Mouse (Mus musculus) gonadal fat pad, adult 2 months (tissue): ENCODE data around the gene Zfp46. TPM values are rescaled to one million over a fixed set of nuclear protein-coding genes. Genes with fewer than 3 reads are reported as not detected.

Experiments
- DNase-seq: peaks from one replicate; pipeline ENCODE4 v3.0.0-alpha.2; 2012; ENCODE audit warnings: low read depth
- polyA plus RNA-seq: library from polyadenylated mRNA; depleted of rRNA; stranded (reverse); fragments of >200 nt; gene quantifications from 2 replicates; pipeline ENCODE4 v1.2.3, GENCODE M21; 2012; rRNA removed

Gene Zfp46
- polyA plus RNA-seq, 1 experiment, result 27.6 TPM

GRCm38 (mm10) chr4:136311042-136311999 lies 26.8 kb downstream of the Zfp46 start:
- no peak for DNase-seq

DNA sequence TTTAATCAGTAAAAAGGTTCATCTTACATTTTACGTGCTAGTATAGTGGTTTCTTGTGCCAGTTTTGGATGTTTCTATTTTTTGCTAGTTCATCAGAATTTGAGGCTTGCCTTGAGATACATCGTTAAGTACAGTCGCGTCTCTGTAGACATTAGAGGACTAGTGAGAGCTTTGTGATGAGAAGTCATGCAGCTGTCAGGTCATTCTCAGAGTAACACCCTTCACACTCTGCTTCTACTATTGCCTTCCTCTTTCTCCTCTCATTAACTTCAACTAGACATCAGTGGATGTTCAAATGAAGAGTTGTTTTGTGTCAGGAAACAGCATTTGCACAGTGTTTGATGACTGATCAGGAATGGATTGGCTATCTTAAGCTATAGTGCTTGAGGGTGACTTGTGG lies 28.1 kb downstream of the Zfp46 start:
- DNase-seq, result no peak

- no peak for DNase-seq
Observed at GRCm38 (mm10) chr4:136317667-136318066, 33.2 kb downstream of the Zfp46 start.

DNA sequence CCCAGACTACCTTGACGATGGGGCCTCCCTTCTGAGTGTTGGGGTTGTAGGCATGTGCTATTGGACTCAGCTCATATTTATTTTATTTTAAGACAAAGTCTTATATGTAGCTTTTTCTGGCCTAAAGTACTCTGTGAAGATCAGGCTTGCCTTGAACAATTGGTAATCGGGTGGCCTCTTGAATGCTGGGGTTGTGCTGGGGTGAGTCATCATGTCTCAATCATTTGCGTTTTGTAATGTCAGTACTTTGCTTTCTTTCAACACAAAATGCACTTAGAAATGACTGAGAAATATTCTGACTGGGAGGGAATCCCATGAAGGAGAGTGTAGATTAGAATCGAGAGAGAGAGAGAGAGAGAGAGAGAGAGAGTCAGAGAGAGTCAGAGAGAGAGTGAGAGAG lies 35.5 kb downstream of the Zfp46 start:
- DNase-seq, result no peak

- no peak for DNase-seq
Observed at GRCm38 (mm10) chr4:136324226-136324625, 39.7 kb downstream of the Zfp46 start.

DNA sequence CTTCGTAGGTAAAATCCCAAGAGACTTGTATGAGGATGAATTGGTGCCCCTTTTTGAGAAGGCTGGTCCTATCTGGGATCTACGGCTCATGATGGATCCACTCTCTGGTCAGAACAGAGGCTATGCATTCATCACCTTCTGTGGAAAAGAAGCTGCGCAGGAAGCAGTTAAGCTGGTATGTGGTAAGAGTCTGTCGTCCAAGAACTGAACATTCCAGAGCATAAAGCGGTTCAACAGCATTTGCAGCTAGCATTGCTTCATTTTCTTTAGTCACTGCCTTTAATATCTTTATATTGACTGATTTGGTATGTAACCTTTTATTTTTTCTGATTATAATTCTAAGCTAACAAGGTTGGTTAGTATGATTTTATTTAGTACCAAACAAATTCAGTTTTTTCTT lies 42.8 kb downstream of the Zfp46 start:
- DNase-seq, result no peak

DNA sequence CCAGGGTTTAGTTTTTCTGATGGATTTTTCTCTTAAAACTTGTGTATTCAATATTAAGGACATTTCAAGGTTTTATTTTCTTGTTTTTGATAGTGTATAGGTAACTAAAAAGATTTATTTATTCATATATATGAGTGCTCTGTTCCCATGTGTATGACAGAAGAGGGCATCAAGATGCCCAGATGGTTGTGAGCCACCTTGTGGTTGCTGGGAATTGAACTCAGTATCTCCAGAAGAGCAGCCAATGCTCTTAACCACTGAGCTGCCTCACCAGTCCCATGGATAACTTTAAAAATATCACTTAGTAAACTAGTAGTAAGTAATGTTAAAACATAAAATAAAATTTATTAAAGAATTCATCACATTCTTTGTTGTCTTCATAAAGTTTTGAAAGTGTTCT lies 43.6 kb downstream of the Zfp46 start:
- DNase-seq, result no peak

DNA sequence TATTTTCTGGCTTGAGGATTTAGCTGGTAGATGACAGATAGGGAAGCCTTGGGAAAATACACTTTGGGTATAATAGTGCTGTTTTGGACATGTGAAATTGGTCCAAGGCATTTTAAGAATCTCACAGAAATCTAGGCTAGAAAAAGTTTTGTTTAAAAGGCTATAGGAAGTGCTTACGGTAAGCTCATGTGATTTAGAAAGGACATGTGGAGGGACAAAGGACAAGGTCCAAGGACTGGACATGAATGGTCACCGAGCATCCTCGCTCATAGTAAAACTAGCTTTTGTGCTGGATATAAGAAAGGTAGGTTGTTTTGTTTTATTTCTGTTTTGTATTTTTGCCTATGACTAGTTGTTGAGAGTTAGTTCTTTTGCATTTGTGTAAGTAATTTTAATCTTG lies 47.2 kb downstream of the Zfp46 start:
- no peak for DNase-seq

GRCm38 (mm10) chr4:136333191-136333590 lies 48.7 kb downstream of the Zfp46 start:
- DNase-seq, result no peak

DNA sequence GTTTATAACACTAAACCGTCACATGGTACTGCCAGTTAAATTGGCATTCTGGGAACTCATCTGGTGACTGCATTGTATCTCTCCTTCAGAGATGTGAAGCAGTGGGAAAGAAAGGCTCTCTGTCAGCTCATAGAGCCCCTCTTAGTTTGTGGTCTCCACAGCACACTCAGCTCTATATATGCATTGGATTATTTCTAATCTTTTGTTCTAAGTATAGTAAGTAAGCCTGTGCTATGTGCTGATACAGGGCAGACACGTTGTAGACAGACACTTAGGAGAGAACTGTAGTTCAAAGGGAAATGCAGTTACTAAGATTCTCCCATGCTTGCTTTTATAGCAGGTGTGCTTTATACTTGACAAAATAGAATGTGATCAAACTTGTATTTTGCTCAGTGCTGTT lies 50.6 kb downstream of the Zfp46 start:
- no peak for DNase-seq

GRCm38 (mm10) chr4:136337129-136337528 lies 52.6 kb downstream of the Zfp46 start:
- no peak for DNase-seq

Other genes starting within 250 kb of the Zfp46 start
- gene Rpl11, start 231.3 kb upstream of the Zfp46 start, polyA plus RNA-seq, result 410 and 531 TPM in 2 replicates
- gene Id3, start 141.2 kb upstream of the Zfp46 start, polyA plus RNA-seq, result 113 and 205 TPM in 2 replicates
- 2.0 and 2.4 TPM in 2 replicates for gene E2f2, start 112.3 kb upstream of the Zfp46 start, polyA plus RNA-seq
- gene Asap3, start 78.3 kb upstream of the Zfp46 start, polyA plus RNA-seq, result 5.6 and 6.2 TPM in 2 replicates
- 3.1 and 5.1 TPM in 2 replicates for gene Tcea3, start 37.0 kb upstream of the Zfp46 start, polyA plus RNA-seq
- 12.6 and 20.7 TPM in 2 replicates for gene Hnrnpr, start 26.3 kb downstream of the Zfp46 start, polyA plus RNA-seq
- 0.32 and 0.41 TPM in 2 replicates for gene Htr1d, start 138.8 kb downstream of the Zfp46 start, polyA plus RNA-seq
- 0.43 and 0.46 TPM in 2 replicates for gene 6030445D17Rik, start 177.6 kb downstream of the Zfp46 start, polyA plus RNA-seq
- 11.1 and 14.9 TPM in 2 replicates for gene Luzp1, start 185.1 kb downstream of the Zfp46 start, polyA plus RNA-seq